Mouse (Mus musculus) CH12.LX (cell line): ENCODE results near the gene Tomm20l. TPM values are rescaled to one million over a fixed set of nuclear protein-coding genes. Genes with fewer than 3 reads are reported as not detected.

ENCODE experiments used
- DNase-seq: peaks from one replicate; pipeline ENCODE4 v3.0.0-alpha.2; 2013; ENCODE audit errors: extremely low read depth
- H3K27ac ChIP-seq: 2 replicates; pipeline ENCODE4 v1.5.1; 2012; ENCODE audit warnings: low read depth, mild to moderate bottlenecking, control low read depth, moderate library complexity; ENCODE audit not compliant: insufficient read depth
- H3K27me3 ChIP-seq: replicated peaks from 2 replicates; pipeline ENCODE3; 2012; ENCODE audit warnings: inconsistent platforms
- H3K36me3 ChIP-seq, 2 experiments: replicated peaks in 1 of 2; 2 replicates each; pipeline versions ENCODE3 to v1.6.1; 2012; ENCODE audit warnings: inconsistent platforms in 1 of 2, low read length in 1 of 2, mild to moderate bottlenecking in 1 of 2, mixed read lengths in 1 of 2, moderate library complexity in 1 of 2; ENCODE audit not compliant: control insufficient read depth in 1 of 2, insufficient read depth in 1 of 2
- H3K4me1 ChIP-seq, 2 experiments: 2 replicates each; pipeline ENCODE4 v1.6.1; 2012; ENCODE audit warnings: inconsistent platforms in 1 of 2, moderate library complexity in 1 of 2; ENCODE audit not compliant: insufficient read depth in 2 of 2, control insufficient read depth in 1 of 2
- H3K4me2 ChIP-seq: 2 replicates; pipeline ENCODE4 v1.6.1; 2012; ENCODE audit warnings: low read depth, mild to moderate bottlenecking, control low read depth; ENCODE audit not compliant: poor library complexity, insufficient read depth, severe bottlenecking
- H3K4me3 ChIP-seq, 3 experiments: fragments of 150-350 bp in 1 of 3; sonication (generic) in 1 of 3; replicated peaks in 1 of 3; 2 replicates each; pipeline versions ENCODE3 to v1.5.1; 2011 to 2012; ENCODE audit warnings: low read depth in 2 of 3, low read length in 2 of 3, mild to moderate bottlenecking in 2 of 3, moderate library complexity in 2 of 3, control low read depth in 1 of 3, improper control_type of control experiment in 1 of 3, inconsistent platforms in 1 of 3, mixed read lengths in 1 of 3; ENCODE audit not compliant: poor library complexity in 1 of 3
- H3K79me2 ChIP-seq: replicated peaks from 2 replicates; pipeline ENCODE4 v1.6.1; 2012; ENCODE audit warnings: mild to moderate bottlenecking, moderate library complexity; ENCODE audit not compliant: control insufficient read depth, poor library complexity, insufficient read depth, severe bottlenecking; ENCODE audit errors: extremely low read depth
- H3K9ac ChIP-seq: 2 replicates; pipeline ENCODE4 v1.6.1; 2012; ENCODE audit warnings: low read depth, mild to moderate bottlenecking, control low read depth, moderate library complexity; ENCODE audit not compliant: insufficient read depth
- H3K9me3 ChIP-seq: replicated peaks from 2 replicates; pipeline ENCODE3; 2012; ENCODE audit warnings: low read length, inconsistent platforms, mixed read lengths
- BHLHE40 ChIP-seq: IDR thresholded peaks from 2 replicates; pipeline ENCODE4 v1.6.1; 2011; ENCODE audit warnings: mild to moderate bottlenecking, low read depth, low read length, improper control_type of control experiment
- CHD1 ChIP-seq: IDR thresholded peaks from 2 replicates; pipeline ENCODE4 v1.6.1; 2012; ENCODE audit warnings: low read depth, low read length, improper control_type of control experiment, inconsistent platforms
- CHD2 ChIP-seq: IDR thresholded peaks from 2 replicates; pipeline ENCODE4 v1.6.1; 2011; ENCODE audit warnings: low read length, improper control_type of control experiment
- CTCF ChIP-seq, 2 experiments: IDR thresholded peaks in 1 of 2; conservative IDR thresholded peaks in 1 of 2; 2 replicates each; pipeline ENCODE4 v1.5.1; 2011 to 2012; ENCODE audit warnings: low read depth in 2 of 2, low read length in 2 of 2, improper control_type of control experiment in 1 of 2, inconsistent platforms in 1 of 2, mild to moderate bottlenecking in 1 of 2, moderate library complexity in 1 of 2
- E2F4 ChIP-seq: IDR thresholded peaks from 2 replicates; pipeline ENCODE4 v1.6.1; 2011; ENCODE audit warnings: low read depth, low read length, improper control_type of control experiment; ENCODE audit not compliant: insufficient replicate concordance
- ELF1 ChIP-seq: IDR thresholded peaks from 2 replicates; pipeline ENCODE4 v1.6.1; 2014; ENCODE audit warnings: low read depth, mild to moderate bottlenecking, inconsistent platforms, low read length, improper control_type of control experiment
- EP300 ChIP-seq: IDR thresholded peaks from 2 replicates; pipeline ENCODE4 v1.6.1; 2011; ENCODE audit warnings: low read length, improper control_type of control experiment
- ETS1 ChIP-seq: conservative IDR thresholded peaks from 2 replicates; pipeline ENCODE4 v1.6.1; 2012; ENCODE audit warnings: low read depth, mild to moderate bottlenecking, inconsistent platforms, low read length, improper control_type of control experiment, moderate library complexity
- GABPA ChIP-seq: IDR thresholded peaks from 2 replicates; pipeline ENCODE4 v1.6.1; 2012; ENCODE audit warnings: low read depth, low read length, improper control_type of control experiment, inconsistent platforms; ENCODE audit not compliant: insufficient replicate concordance
- HCFC1 ChIP-seq: IDR thresholded peaks from 2 replicates; pipeline ENCODE4 v1.6.1; 2012; ENCODE audit warnings: low read depth, mild to moderate bottlenecking, inconsistent platforms, low read length, improper control_type of control experiment
- IRF4 ChIP-seq: IDR thresholded peaks from 2 replicates; pipeline ENCODE4 v1.6.1; 2014; ENCODE audit warnings: low read depth, mild to moderate bottlenecking, inconsistent platforms, low read length, improper control_type of control experiment
- JUN ChIP-seq: IDR thresholded peaks from 2 replicates; pipeline ENCODE4 v1.6.1; 2011; ENCODE audit warnings: low read depth, mild to moderate bottlenecking, low read length, improper control_type of control experiment, moderate library complexity; ENCODE audit not compliant: insufficient read depth
- JUND ChIP-seq: conservative IDR thresholded peaks from 2 replicates; pipeline ENCODE4 v1.6.1; 2011; ENCODE audit warnings: low read depth, low read length, improper control_type of control experiment
- KAT2A ChIP-seq: IDR thresholded peaks from 2 replicates; pipeline ENCODE4 v1.6.1; 2012; ENCODE audit warnings: low read length, improper control_type of control experiment, inconsistent platforms; ENCODE audit not compliant: insufficient replicate concordance
- MAFK ChIP-seq: IDR thresholded peaks from 2 replicates; pipeline ENCODE4 v1.6.1; 2011; ENCODE audit warnings: low read length, improper control_type of control experiment; ENCODE audit not compliant: insufficient replicate concordance
- MAX ChIP-seq: IDR thresholded peaks from 2 replicates; pipeline ENCODE4 v1.6.1; 2011; ENCODE audit warnings: low read length, improper control_type of control experiment
- MAZ ChIP-seq: IDR thresholded peaks from 2 replicates; pipeline ENCODE4 v1.6.1; 2012; ENCODE audit warnings: low read depth, mild to moderate bottlenecking, inconsistent platforms, low read length, improper control_type of control experiment, moderate library complexity
- MEF2A ChIP-seq: IDR thresholded peaks from 2 replicates; pipeline ENCODE4 v1.6.1; 2014; ENCODE audit warnings: low read depth, mild to moderate bottlenecking, inconsistent platforms, low read length, improper control_type of control experiment, borderline replicate concordance
- MXI1 ChIP-seq: IDR thresholded peaks from 2 replicates; pipeline ENCODE4 v1.6.1; 2011; ENCODE audit warnings: mild to moderate bottlenecking, low read depth, low read length, improper control_type of control experiment
- MYC ChIP-seq: IDR thresholded peaks from 2 replicates; pipeline ENCODE4 v1.6.1; 2011; ENCODE audit warnings: low read depth, mild to moderate bottlenecking, improper control_type of control experiment, low read length
- NELFE ChIP-seq: IDR thresholded peaks from 2 replicates; pipeline ENCODE4 v1.6.1; 2011; ENCODE audit warnings: low read depth, low read length, improper control_type of control experiment
- NRF1 ChIP-seq: IDR thresholded peaks from 2 replicates; pipeline ENCODE4 v1.6.1; 2014; ENCODE audit warnings: low read depth, mild to moderate bottlenecking, inconsistent platforms, low read length, improper control_type of control experiment, moderate library complexity
- PAX5 ChIP-seq: IDR thresholded peaks from 2 replicates; pipeline ENCODE4 v1.6.1; 2012; ENCODE audit warnings: low read length, inconsistent platforms, mixed read lengths
- POLR2A ChIP-seq: IDR thresholded peaks from 2 replicates; pipeline ENCODE4 v1.6.1; 2011; ENCODE audit warnings: low read depth, mild to moderate bottlenecking, improper control_type of control experiment, low read length
- POLR2AphosphoS2 ChIP-seq: IDR thresholded peaks from 2 replicates; pipeline ENCODE4 v1.6.1; 2011; ENCODE audit warnings: low read depth, low read length, improper control_type of control experiment
- RAD21 ChIP-seq: IDR thresholded peaks from 2 replicates; pipeline ENCODE4 v1.6.1; 2011; ENCODE audit warnings: low read depth, mild to moderate bottlenecking, low read length, improper control_type of control experiment, moderate library complexity
- RCOR1 ChIP-seq: conservative IDR thresholded peaks from 2 replicates; pipeline ENCODE4 v1.6.1; 2012; ENCODE audit warnings: low read depth, mild to moderate bottlenecking, inconsistent platforms, low read length, improper control_type of control experiment
- SIN3A ChIP-seq: IDR thresholded peaks from 2 replicates; pipeline ENCODE4 v1.6.1; 2012; ENCODE audit warnings: low read length, improper control_type of control experiment, inconsistent platforms
- SMC3 ChIP-seq: IDR thresholded peaks from 2 replicates; pipeline ENCODE4 v1.6.1; 2011; ENCODE audit warnings: low read depth, low read length, improper control_type of control experiment
- TBP ChIP-seq: conservative IDR thresholded peaks from 2 replicates; pipeline ENCODE4 v1.6.1; 2011; ENCODE audit warnings: low read depth, low read length, improper control_type of control experiment
- TCF12 ChIP-seq: IDR thresholded peaks from 2 replicates; pipeline ENCODE4 v1.6.1; 2014; ENCODE audit warnings: low read depth, mild to moderate bottlenecking, inconsistent platforms, low read length, improper control_type of control experiment
- UBTF ChIP-seq: IDR thresholded peaks from 2 replicates; pipeline ENCODE4 v1.6.1; 2012; ENCODE audit warnings: low read depth, mild to moderate bottlenecking, inconsistent platforms, low read length, improper control_type of control experiment, moderate library complexity
- USF1 ChIP-seq: IDR thresholded peaks from 2 replicates; pipeline ENCODE4 v1.6.1; 2014; ENCODE audit warnings: low read depth, mild to moderate bottlenecking, inconsistent platforms, low read length, improper control_type of control experiment
- USF2 ChIP-seq: conservative IDR thresholded peaks from 2 replicates; pipeline ENCODE4 v1.6.1; 2011; ENCODE audit warnings: low read depth, low read length, improper control_type of control experiment
- ZC3H11A ChIP-seq: IDR thresholded peaks from 2 replicates; pipeline ENCODE4 v1.6.1; 2012; ENCODE audit warnings: low read depth, mild to moderate bottlenecking, inconsistent platforms, low read length, improper control_type of control experiment
- ZKSCAN1 ChIP-seq: IDR thresholded peaks from 2 replicates; pipeline ENCODE4 v1.6.1; 2012; ENCODE audit warnings: low read depth, inconsistent platforms, low read length, improper control_type of control experiment, borderline replicate concordance
- ZMIZ1 ChIP-seq: IDR thresholded peaks from 2 replicates; pipeline ENCODE4 v1.6.1; 2012; ENCODE audit warnings: low read depth, mild to moderate bottlenecking, inconsistent platforms, low read length, improper control_type of control experiment
- ZNF384 ChIP-seq: IDR thresholded peaks from 2 replicates; pipeline ENCODE4 v1.6.1; 2012; ENCODE audit warnings: low read depth, low read length, improper control_type of control experiment, inconsistent platforms
- dilution Hi-C: fragments of 300-500 bp; cut with MboI; formaldehyde crosslinking; loops from 2 replicates; pipeline ENCODE4 v1.14.3; 2020; ENCODE audit warnings: low sequenced_read_pairs; ENCODE audit not compliant: extremely low pct_unique_long_range_greater_than_20kb, extremely low pct_ligation_motif_present
- in situ Hi-C: fragments of 300-500 bp; cut with MboI; formaldehyde crosslinking; loops from 3 replicates; pipeline ENCODE4 v1.14.3; 2019; ENCODE audit warnings: low sequenced_read_pairs, low pct_ligation_motif_present, low pct_unique_long_range_greater_than_20kb, mixed read lengths
- polyA plus RNA-seq: library from polyadenylated mRNA; unstranded; fragments of >175 nt; gene quantifications from 2 replicates; pipeline ENCODE4 v1.2.1, GENCODE M21; 2012; ENCODE audit warnings: low read depth; ENCODE audit not compliant: insufficient read length
- total RNA-seq, 2 experiments: library from RNA; depleted of rRNA; stranded (reverse); fragments of 300-350 nt in 1 of 2; fragments of >200 nt in 1 of 2; gene quantifications; 2 replicates each; pipeline ENCODE4 v1.2.3; 2012 to 2014

Tomm20l gene
- total and polyA plus RNA-seq, 3 experiments, result not detected

DNA sequence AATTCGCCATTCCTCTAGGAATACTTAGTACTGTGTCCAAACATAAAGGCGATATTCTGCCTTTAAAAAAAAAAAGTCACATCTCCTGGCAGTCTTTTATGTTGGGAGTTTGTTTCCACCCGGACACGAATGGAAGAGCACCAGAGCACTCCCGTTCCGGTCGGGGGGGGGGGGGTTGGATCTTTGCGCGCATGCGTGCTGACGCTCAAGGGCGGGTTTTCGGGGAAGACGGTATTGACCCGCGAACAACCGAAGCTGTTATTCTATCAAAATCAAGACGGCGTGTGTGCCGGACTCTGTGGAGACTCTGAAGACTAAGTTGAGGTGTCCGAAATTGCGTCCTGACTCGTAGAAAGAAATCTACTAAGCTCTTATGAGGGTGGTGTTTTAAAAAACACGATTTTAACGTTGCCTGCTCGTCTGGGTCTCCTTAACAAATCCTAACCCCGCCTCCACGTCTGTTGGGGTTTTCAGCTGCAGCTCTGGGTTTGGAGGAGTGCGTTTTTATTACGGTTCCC, 25.8 kb downstream of the Tomm20l start:
- peaks cover 48% of the 10 kb centered on the region for H3K79me2 ChIP-seq
- H3K9me3 ChIP-seq, result no peaks in the 10 kb centered on the region
- H3K4me2 ChIP-seq, result peak overlapping the region; percentile 5; the same call in 1 of the 2 replicates
- dilution Hi-C loops, result no loop called here
- H3K4me3 ChIP-seq, result peak overlapping the region; percentile 71 to 98 (median 83)
- H3K27ac ChIP-seq, result no peak overlapping the region; the same call in 1 of the 2 replicates
- H3K4me1 ChIP-seq, result peaks cover 5 to 26% of the 10 kb centered on the region in 2 experiments; a peak in 3 of 4 replicates
- H3K9ac ChIP-seq, result peak overlapping the region; percentile 86
- H3K27me3 ChIP-seq, result no peaks in the 10 kb centered on the region
- in situ Hi-C loops, result loop anchor here (25.0 kb wide), 1 partner anchor 575 kb away; no protein-coding TSS in a partner anchor
- H3K36me3 ChIP-seq, result peaks cover 20 to 51% of the 10 kb centered on the region in 2 experiments
- no peak; the same call in 1 of the 2 replicates for TF ChIP-seq GABPA
- TF ChIP-seq RCOR1, result no peak
- peak; percentile 72 for TF ChIP-seq ZNF384
- TF ChIP-seq UBTF, result no peak; the same call in 1 of the 2 replicates
- TF ChIP-seq CTCF (conservative IDR thresholded peaks at IDR 0.05 in 1 of 2, IDR thresholded peaks at IDR 0.05 in 1 of 2; ENCODE audit: low read depth in 2 of 2, low read length in 2 of 2), result no peak
- no peak for TF ChIP-seq PAX5
- TF ChIP-seq NRF1, result peak; percentile 87
- TF ChIP-seq POLR2AphosphoS2, result no peak
- TF ChIP-seq ZC3H11A, result no peak
- no peak for TF ChIP-seq MAFK
- no peak for TF ChIP-seq RAD21
- TF ChIP-seq KAT2A, result 0 out of 2 replicates have a peak, but pooled peaks have one; percentile 50
- TF ChIP-seq CHD2, result peak; percentile 57; the same call in 1 of the 2 replicates
- peak; percentile 82 for TF ChIP-seq POLR2A
- TF ChIP-seq BHLHE40, result no peak
- no peak for TF ChIP-seq JUND
- no peak for TF ChIP-seq SMC3
- TF ChIP-seq ZMIZ1, result no peak; the same call in 1 of the 2 replicates
- TF ChIP-seq SIN3A, result peak; percentile 47; the same call in 1 of the 2 replicates
- TF ChIP-seq CHD1, result no peak
- peak; percentile 53; the same call in 1 of the 2 replicates for TF ChIP-seq IRF4
- TF ChIP-seq MXI1, result no peak
- TF ChIP-seq ETS1, result no peak
- peak; percentile 82 for TF ChIP-seq HCFC1
- TF ChIP-seq USF2, result no peak
- TF ChIP-seq USF1, result no peak
- peak; percentile 68 for TF ChIP-seq TCF12
- peak; percentile 37; the same call in 1 of the 2 replicates for TF ChIP-seq MEF2A
- TF ChIP-seq MYC, result no peak; the same call in 1 of the 2 replicates
- no peak for TF ChIP-seq E2F4
- peak; percentile 42; the same call in 1 of the 2 replicates for TF ChIP-seq TBP
- TF ChIP-seq NELFE, result peak; percentile 86
- peak; percentile 35 for TF ChIP-seq ELF1
- no peak for TF ChIP-seq MAX
- TF ChIP-seq JUN, result no peak
- TF ChIP-seq ZKSCAN1, result no peak
- peak; percentile 96 for TF ChIP-seq MAZ
- TF ChIP-seq EP300, result no peak
- peak; percentile 90 for DNase-seq
